Mouse (Mus musculus) c-Kit-negative CD71-positive TER-119-positive erythroid progenitor cells, embryonic 14.5 days (primary cell): ENCODE measurements around the gene Inhbe.

Experiments used
- DNase-seq: peaks from one replicate; pipeline ENCODE4 v3.0.0-alpha.2; 2013; ENCODE audit warnings: low read depth, low spot score

Inhbe gene

GRCm38 (mm10) chr10:127353909-127354895 lies at the start of gene Inhbe:
Gene Inhbe, minus strand, starts transcription at chr10:127354411.
- DNase-seq = no peak

GRCm38 (mm10) chr10:127391774-127392173 lies 37.6 kb upstream of the Inhbe start:
- DNase-seq = no peak

- DNase-seq = no peak
Measured at GRCm38 (mm10) chr10:127381743-127382134, 27.5 kb upstream of the Inhbe start.

GRCm38 (mm10) chr10:127380767-127381742 lies 26.8 kb upstream of the Inhbe start:
- peak; percentile 20 for DNase-seq

GRCm38 (mm10) chr10:127380251-127380691 lies 26.1 kb upstream of the Inhbe start, which contains the start of gene R3hdm2:
Gene R3hdm2, plus strand, starts transcription at chr10:127380327.
- DNase-seq = peak; percentile 75

- no peak for DNase-seq
Measured at GRCm38 (mm10) chr10:127379654-127380053, 25.4 kb upstream of the Inhbe start.

- no peak for DNase-seq
Measured at GRCm38 (mm10) chr10:127377700-127378099, 23.5 kb upstream of the Inhbe start.

- DNase-seq = no peak
Measured at GRCm38 (mm10) chr10:127371023-127371422, 16.8 kb upstream of the Inhbe start.

- no peak for DNase-seq
Measured at GRCm38 (mm10) chr10:127369834-127370820, 15.9 kb upstream of the Inhbe start, which contains the start of gene Inhbc. Gene Inhbc, minus strand, starts transcription at chr10:127370431.

- no peak for DNase-seq
Measured at GRCm38 (mm10) chr10:127368273-127368672, 14.1 kb upstream of the Inhbe start.

GRCm38 (mm10) chr10:127367116-127367515 lies 12.9 kb upstream of the Inhbe start:
- DNase-seq = no peak

- DNase-seq = no peak
Measured at GRCm38 (mm10) chr10:127360714-127361113, 6.5 kb upstream of the Inhbe start.

GRCm38 (mm10) chr10:127355336-127355735 lies 1.1 kb upstream of the Inhbe start:
- no peak for DNase-seq

- no peak for DNase-seq
Measured at GRCm38 (mm10) chr10:127352766-127353165, 1.4 kb downstream of the Inhbe start.

GRCm38 (mm10) chr10:127352187-127352586 lies 2.0 kb downstream of the Inhbe start:
- no peak for DNase-seq

GRCm38 (mm10) chr10:127351719-127352118 lies 2.5 kb downstream of the Inhbe start:
- no peak for DNase-seq

- no peak for DNase-seq
Measured at GRCm38 (mm10) chr10:127351285-127351595, 3.0 kb downstream of the Inhbe start.

- no peak for DNase-seq
Measured at GRCm38 (mm10) chr10:127350594-127351284, 3.5 kb downstream of the Inhbe start.

GRCm38 (mm10) chr10:127349810-127350209 lies 4.4 kb downstream of the Inhbe start:
- DNase-seq = no peak

GRCm38 (mm10) chr10:127348957-127349356 lies 5.3 kb downstream of the Inhbe start:
- DNase-seq = no peak
